Mouse (Mus musculus): ENCODE measurements around the gene Gtf2a1l. TPM values are rescaled to one million over a fixed set of nuclear protein-coding genes. Genes with fewer than 3 reads are reported as not detected.

Gtf2a1l gene
- total and polyA plus RNA-seq, 3 experiments: 0.08 TPM; not detected in 2

DNA sequence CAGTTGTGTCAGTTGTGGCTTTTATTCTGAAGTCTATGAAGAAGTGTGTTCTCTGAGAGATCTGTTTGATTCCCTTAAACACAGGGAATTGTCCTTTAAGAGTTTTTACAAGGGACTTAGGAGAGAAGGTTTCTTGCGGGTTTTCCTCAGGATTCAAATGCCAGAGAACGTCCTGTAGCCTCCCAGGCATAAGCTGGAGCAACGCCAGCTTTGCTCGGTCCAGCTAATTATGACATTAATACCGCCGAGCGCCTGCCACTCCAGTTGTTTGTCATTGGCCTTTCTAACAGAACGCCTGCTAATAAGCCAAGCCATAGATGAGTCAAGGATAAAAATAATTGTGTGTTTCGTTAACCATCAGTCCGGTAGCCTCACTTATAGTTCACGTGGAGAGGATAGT lies 19.8 kb downstream of the Gtf2a1l start:
- in situ Hi-C loops (cut with MboI; ENCODE audit: low pct_ligation_motif_present, low pct_unique_long_range_greater_than_20kb, low sequenced_read_pairs) (no loop called here), dilution Hi-C loops (cut with MboI; ENCODE audit: extremely low pct_ligation_motif_present, extremely low pct_unique_long_range_greater_than_20kb, low sequenced_read_pairs) (no loop called here)
- DNase-seq (ENCODE audit: extremely low read depth): no peak
- Histone ChIP-seq H3K27me3 (replicated peaks) (no peaks in the 10 kb centered on the region), H3K4me3 (replicated peaks in 1 of 3; ENCODE audit: low read depth in 2 of 3, low read length in 2 of 3, poor library complexity in 1 of 3) (no peak overlapping the region), H3K4me1 (ENCODE audit: control insufficient read depth in 1 of 2, insufficient read depth in 2 of 2) (no peaks in the 10 kb centered on the region), H3K79me2 (replicated peaks; ENCODE audit: control insufficient read depth, extremely low read depth, insufficient read depth, poor library complexity, severe bottlenecking) (no peaks in the 10 kb centered on the region), H3K27ac (ENCODE audit: insufficient read depth, low read depth) (no peak overlapping the region), H3K9me3 (replicated peaks; ENCODE audit: low read length) (no peaks in the 10 kb centered on the region), H3K9ac (ENCODE audit: insufficient read depth, low read depth) (no peak overlapping the region), H3K4me2 (ENCODE audit: insufficient read depth, low read depth, poor library complexity, severe bottlenecking) (no peak overlapping the region), H3K36me3 (replicated peaks in 1 of 2; ENCODE audit: control insufficient read depth in 1 of 2, insufficient read depth in 1 of 2, low read length in 1 of 2) (no peaks in the 10 kb centered on the region)
- no peak for TF ChIP-seq JUND (conservative IDR thresholded peaks at IDR 0.05; ENCODE audit: low read depth, low read length)
- TF ChIP-seq MEF2A (IDR thresholded peaks at IDR 0.05; ENCODE audit: borderline replicate concordance, low read depth, low read length): no peak
- TF ChIP-seq USF2 (conservative IDR thresholded peaks at IDR 0.05; ENCODE audit: low read depth, low read length): no peak
- TF ChIP-seq ELF1 (IDR thresholded peaks at IDR 0.05; ENCODE audit: low read depth, low read length): no peak
- no peak for TF ChIP-seq CHD1 (IDR thresholded peaks at IDR 0.05; ENCODE audit: low read depth, low read length)
- no peak for TF ChIP-seq POLR2AphosphoS2 (IDR thresholded peaks at IDR 0.05; ENCODE audit: low read depth, low read length)
- no peak for TF ChIP-seq RCOR1 (conservative IDR thresholded peaks at IDR 0.05; ENCODE audit: low read depth, low read length)
- no peak for TF ChIP-seq TCF12 (IDR thresholded peaks at IDR 0.05; ENCODE audit: low read depth, low read length)
- no peak for TF ChIP-seq IRF4 (IDR thresholded peaks at IDR 0.05; ENCODE audit: low read depth, low read length)
- no peak for TF ChIP-seq MYC (IDR thresholded peaks at IDR 0.05; ENCODE audit: low read depth, low read length)
- no peak for TF ChIP-seq SMC3 (IDR thresholded peaks at IDR 0.05; ENCODE audit: low read depth, low read length)
- no peak for TF ChIP-seq EP300 (IDR thresholded peaks at IDR 0.05; ENCODE audit: low read length)
- no peak for TF ChIP-seq BHLHE40 (IDR thresholded peaks at IDR 0.05; ENCODE audit: low read depth, low read length)
- no peak for TF ChIP-seq ZNF384 (IDR thresholded peaks at IDR 0.05; ENCODE audit: low read depth, low read length)

DNA sequence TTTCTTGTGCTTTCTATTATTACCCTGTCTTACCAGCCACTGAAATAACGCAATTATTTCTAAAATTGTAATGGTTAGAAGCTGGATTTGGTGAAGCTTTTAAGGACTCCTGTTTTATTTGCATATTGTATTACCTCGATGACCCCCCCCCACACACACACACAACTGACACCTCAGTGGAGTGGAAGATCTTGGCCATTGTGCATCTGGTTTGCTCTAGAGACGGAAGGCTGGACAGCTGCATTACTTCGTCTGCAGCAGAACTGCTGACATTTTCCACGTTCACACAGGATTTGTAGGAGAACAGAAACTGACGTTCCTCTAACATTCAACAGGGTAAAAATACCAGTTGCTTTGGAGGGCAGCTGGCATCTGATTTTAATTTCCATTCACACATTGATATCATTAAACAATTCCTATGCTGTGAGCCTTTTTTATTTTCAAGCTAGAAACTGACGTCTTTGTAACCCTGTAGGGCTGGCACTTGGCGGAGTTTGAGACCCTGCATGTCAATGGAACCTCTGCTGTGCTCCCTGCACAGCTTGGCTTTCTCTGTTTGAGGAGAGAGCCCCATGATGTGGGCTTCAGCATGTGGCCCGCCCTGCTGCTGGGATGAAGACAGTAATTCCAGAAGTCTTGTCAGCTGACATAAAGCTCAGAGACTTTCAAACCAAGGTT lies 28.3 kb downstream of the Gtf2a1l start:
- Histone ChIP-seq H3K9ac (ENCODE audit: insufficient read depth, low read depth) (no peak overlapping the region), H3K4me2 (ENCODE audit: insufficient read depth, low read depth, poor library complexity, severe bottlenecking) (no peak overlapping the region), H3K4me1 (ENCODE audit: control insufficient read depth in 1 of 2, insufficient read depth in 2 of 2) (peaks cover 7 to 12% of the 10 kb centered on the region in 2 experiments; a peak in 3 of 4 replicates), H3K9me3 (replicated peaks; ENCODE audit: low read length) (peaks cover 4% of the 10 kb centered on the region), H3K79me2 (replicated peaks; ENCODE audit: control insufficient read depth, extremely low read depth, insufficient read depth, poor library complexity, severe bottlenecking) (no peaks in the 10 kb centered on the region), H3K27ac (ENCODE audit: insufficient read depth, low read depth) (no peak overlapping the region), H3K4me3 (replicated peaks in 1 of 3; ENCODE audit: low read depth in 2 of 3, low read length in 2 of 3, poor library complexity in 1 of 3) (no peak overlapping the region), H3K36me3 (replicated peaks in 1 of 2; ENCODE audit: control insufficient read depth in 1 of 2, insufficient read depth in 1 of 2, low read length in 1 of 2) (no peaks in the 10 kb centered on the region), H3K27me3 (replicated peaks) (no peaks in the 10 kb centered on the region)
- no peak for DNase-seq (ENCODE audit: extremely low read depth)
- in situ Hi-C loops (cut with MboI; ENCODE audit: low pct_ligation_motif_present, low pct_unique_long_range_greater_than_20kb, low sequenced_read_pairs): no loop called here
- TF ChIP-seq PAX5 (IDR thresholded peaks at IDR 0.05; ENCODE audit: low read length) (no peak), MAX (IDR thresholded peaks at IDR 0.05; ENCODE audit: low read length) (no peak), SIN3A (IDR thresholded peaks at IDR 0.05; ENCODE audit: low read length) (no peak), POLR2A (IDR thresholded peaks at IDR 0.05; ENCODE audit: low read depth, low read length) (no peak), IRF4 (IDR thresholded peaks at IDR 0.05; ENCODE audit: low read depth, low read length) (no peak), RCOR1 (conservative IDR thresholded peaks at IDR 0.05; ENCODE audit: low read depth, low read length) (no peak), MEF2A (IDR thresholded peaks at IDR 0.05; ENCODE audit: borderline replicate concordance, low read depth, low read length) (no peak), NRF1 (IDR thresholded peaks at IDR 0.05; ENCODE audit: low read depth, low read length) (no peak)
- dilution Hi-C loops (cut with MboI; ENCODE audit: extremely low pct_ligation_motif_present, extremely low pct_unique_long_range_greater_than_20kb, low sequenced_read_pairs): no loop called here
